Mouse (Mus musculus): ENCODE data around the gene Foxe3. TPM values are rescaled to one million over a fixed set of nuclear protein-coding genes. Genes with fewer than 3 reads are reported as not detected.
A peak's percentile ranks its signal among the peaks of the same experiment; 100 is the strongest.

Gene Foxe3
- total RNA-seq, 2 experiments from 2014 or later = not detected

GRCm38 (mm10) chr4:114913594-114913962 lies 12.2 kb downstream of the Foxe3 start:
- no peak for DNase-seq

DNA sequence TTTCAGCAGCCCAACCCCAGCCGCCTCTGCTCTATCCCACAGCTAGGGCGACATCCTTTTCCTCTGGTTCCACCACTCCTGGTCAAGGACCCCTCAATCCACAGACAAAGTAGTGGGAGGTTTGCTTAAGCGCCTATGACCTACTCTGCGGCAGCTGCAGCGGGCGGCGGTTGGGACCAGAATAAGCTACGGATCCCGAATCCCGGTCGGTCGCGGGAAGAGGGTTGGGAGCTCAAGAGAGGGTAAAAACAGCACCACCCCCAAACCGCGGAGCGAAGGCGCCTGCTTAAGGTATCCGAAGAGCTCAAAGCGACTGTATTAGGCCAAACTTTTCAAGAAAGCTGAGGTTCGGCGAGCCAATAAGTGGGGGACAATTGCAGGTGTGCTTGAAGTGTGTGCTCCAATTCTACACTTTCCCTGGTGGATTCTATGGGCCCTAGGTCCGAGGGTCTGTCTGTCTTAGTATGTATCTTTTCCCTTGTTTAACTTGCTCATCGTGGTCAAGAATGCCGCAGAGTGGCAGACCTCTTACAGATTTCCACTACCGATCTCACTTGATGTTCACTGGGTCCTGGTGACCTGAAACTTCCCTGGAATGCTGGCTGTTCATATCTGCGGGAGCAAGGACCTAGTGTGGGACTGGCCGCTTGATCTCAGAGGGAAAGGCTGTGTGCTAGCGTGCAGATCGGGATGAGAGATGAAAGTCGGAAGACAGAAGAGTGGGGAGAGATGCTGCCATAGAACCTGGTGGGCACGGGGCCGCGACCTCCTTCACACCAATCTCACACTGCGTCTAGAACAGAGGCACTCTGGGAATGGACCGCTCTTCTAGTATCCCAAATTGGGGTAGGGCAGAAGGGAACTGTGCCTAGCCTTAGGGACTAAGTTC lies 12.9 kb downstream of the Foxe3 start:
- DNase-seq = no peak

DNA sequence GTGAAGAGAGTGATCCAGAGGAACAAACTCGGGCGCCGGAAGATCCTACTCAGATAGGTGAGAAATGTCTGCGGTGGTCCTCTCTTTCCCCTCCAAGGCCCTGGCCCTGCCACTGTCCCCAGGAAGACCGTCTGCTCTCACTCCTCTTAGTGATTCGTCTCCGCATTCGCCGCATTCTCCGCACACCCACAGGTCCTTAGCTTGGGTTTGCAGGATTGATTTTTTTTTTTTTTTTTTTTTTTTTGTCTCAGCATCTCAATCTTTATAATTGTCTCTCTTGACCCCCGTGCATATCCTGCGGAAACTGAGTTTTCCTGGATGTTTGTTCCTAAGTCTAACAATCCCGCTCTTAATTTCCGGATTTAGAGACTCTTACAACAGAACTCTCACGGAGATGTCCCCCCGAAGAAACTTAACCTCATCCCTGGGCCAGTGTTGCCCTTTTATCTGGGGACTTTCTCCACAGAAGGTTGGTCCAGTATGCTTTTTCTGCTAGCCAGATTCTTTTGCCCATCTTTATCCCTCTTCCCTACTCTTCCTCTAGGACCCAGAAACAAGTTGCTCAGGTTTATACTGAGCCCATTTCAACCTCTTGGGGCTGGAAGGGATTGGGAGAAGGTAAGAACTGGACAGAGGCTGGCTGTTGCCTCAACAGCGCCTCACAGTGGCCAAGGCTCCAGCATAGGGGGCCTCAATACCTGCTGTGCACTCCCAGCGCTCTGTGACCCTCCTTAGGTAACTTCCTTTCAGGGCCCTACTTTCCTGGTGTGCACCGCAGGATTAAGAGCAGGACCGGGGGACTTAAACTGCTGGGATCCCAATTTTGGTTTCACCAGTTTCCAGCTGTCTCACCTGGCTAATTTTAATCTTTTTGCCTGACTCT lies 16.0 kb downstream of the Foxe3 start:
- no peak for DNase-seq

- DNase-seq = peak; percentile 63 to 67
Measured at GRCm38 (mm10) chr4:114908829-114909601, 16.8 kb downstream of the Foxe3 start, which contains the start of gene Foxd2. Gene Foxd2 (minus strand): TSS chr4:114908873.

DNA sequence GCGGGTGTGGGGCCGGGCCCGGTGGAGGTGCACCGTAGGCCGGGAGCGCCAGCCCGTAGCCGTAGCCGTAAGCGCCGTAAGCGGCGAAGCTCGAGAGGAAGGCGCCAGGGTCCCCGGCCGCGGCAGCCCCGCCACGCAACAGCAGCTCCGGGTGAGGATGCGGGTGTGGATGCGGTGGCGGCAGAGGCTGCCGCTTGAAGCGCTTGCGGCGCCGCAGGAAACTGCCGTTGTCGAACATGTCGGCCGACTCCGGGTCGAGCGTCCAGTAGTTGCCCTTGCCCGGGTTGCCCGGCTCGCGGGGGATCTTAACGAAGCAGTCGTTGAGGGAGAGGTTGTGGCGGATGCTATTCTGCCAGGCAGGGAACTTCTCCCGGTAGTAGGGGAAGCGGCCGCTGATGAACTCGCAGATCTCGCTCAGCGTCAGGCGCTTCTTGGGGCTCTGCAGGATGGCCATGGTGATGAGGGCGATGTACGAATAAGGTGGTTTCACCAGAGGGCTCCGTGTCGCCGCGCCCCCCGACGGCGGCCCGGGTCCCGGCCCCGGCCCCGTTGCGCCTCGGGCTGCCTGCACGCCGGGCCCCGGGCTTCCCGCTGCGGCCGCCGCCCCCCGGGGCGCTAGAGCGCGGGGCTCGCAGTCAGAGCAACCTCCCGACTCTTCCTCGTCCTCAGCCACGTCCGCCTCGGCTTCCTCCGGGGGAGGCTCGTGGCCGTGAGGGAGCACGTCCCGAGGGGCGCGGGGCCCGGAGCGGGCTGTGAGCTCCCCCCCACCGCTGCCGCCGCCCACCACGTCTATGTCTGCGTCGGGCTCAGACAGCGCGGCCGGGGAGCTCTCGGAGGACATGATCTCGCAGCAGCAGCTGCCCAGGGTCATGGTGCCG lies 17.6 kb downstream of the Foxe3 start:
- peak in 1 of 2 experiments; percentile 20 for DNase-seq

DNA sequence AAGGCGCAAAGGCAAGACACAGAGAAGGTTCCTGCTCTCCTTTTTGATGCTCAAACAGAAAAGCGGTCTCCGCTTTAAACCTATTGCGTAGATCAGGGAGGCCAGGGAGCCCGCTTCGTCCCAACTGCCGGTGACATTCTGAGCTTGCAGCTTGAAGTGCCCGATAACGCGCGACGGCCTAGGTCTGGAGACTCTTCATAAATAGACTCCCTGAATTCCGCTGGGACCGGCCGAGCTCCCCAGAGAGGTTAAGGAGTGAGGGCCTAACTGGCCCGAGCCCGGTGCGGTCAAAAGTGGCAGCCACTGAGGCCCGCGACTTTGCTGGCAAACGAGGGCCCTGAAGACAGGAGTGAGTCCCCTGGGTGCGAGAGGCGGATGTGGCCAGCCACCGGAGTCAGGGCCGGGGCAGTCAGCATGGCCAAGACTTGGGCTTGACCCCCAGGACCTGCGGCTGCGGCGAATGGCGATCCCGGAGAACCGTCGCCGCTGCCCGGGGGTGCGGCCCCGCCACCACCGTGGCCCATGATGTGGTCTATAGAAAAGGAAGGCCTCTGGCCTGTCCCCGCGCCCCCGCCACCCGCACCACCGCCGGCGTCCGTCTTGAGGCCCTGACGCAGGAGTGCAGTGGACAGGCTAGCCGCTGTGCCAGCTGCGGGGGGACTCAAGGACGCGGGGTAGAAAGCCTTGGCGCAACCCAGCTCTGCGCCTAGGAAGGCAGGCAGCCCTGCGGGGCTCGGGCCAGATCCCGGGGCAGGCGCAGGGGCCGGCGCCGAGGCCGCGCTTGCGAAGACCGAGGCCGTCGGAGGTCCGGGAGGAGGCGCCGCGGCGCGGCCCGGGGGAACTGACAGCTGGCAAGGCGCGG lies 18.5 kb downstream of the Foxe3 start:
- no peak for DNase-seq

- no peak for DNase-seq
Measured at GRCm38 (mm10) chr4:114905969-114906680, 19.7 kb downstream of the Foxe3 start.

- no peak for DNase-seq
Measured at GRCm38 (mm10) chr4:114905501-114905900, 20.3 kb downstream of the Foxe3 start.

DNA sequence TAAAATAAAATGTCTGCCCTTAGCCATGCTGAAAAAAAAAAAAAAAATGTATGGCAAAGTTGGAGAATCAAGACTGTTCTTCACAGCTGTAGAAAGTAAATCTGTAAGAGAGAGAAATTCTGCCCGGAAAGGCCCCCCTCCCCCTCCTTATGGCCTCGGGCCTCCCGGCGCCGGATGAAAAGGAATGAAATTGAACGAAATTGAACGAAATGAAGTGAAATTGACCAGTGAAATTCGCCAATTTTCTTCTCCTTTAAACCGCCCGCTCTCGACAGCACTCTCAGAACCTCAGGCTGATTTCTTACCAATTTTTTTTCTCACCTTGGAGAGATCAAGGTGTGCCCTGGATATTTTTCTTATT lies 22.4 kb downstream of the Foxe3 start:
- DNase-seq = no peak

DNA sequence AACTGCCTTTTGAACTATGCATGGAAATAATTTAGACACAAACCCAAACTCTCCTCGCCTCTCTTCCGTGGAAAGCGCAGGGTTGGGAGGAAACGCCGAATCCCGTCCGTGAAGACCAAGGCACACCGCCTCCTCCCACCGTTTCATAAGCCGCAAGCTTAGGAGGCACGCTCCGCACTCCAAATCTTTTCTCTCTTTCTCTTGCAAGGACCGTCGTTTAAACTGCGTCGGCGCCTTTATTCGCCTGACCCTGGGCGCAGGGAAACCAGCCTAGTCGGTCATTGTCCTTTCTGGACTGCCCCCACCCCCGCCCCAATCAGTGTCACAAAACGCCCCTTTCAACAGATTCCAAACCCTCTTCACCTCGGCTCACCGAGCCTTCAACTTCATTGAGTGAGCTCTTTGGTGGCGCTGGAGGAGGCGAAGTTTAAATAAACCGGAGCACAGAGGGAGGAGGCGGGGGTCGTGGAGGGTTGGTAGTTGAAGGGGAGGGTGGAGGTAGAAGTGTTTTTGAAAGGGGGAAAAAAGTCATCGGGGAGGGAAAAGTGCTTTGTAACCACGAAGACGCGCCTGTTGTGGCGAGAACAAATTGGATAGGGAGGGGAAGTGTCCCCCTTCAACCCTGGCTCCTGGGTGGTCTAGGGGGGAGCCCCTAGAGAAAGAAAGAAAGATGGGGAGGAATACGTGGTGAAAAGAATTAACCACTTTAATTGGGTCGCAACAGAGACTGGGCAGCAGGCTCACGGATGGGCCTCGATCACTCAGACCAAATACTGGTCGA lies 23.0 kb downstream of the Foxe3 start:
- no peak for DNase-seq

DNA sequence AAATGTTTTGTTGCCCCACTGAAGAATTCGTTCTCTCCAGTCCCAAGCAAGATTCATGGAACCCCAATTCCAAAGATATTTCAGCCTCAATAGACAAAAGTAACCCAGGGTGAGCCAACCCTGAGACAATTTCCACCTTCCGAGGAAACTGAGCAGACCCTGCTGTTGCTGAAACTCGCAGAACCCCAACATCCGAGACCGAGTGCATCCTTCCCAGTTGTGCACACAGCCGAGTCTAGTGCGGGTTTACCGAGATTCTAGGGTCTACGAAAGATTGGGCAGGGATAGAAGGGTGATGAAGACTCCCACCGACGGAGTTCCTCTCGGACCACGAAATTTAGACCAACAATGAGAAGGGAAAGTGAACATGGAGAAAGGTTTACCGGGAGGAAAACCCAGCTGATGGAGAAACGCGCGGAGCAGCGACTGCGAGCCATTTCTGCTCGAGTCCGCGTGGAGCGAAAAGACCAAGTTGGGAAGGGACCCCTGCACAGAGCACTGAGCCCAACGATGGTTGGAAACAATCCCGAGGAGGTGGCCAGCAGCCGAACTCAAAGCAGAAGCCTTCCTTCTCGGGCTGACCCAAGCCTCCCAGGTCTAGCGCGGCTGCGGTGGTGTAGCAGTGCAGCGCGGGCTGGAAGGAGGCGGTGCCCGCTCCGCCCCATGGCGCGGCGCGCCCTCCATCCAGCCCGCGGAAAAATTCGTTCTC lies 24.0 kb downstream of the Foxe3 start:
- DNase-seq = no peak

DNA sequence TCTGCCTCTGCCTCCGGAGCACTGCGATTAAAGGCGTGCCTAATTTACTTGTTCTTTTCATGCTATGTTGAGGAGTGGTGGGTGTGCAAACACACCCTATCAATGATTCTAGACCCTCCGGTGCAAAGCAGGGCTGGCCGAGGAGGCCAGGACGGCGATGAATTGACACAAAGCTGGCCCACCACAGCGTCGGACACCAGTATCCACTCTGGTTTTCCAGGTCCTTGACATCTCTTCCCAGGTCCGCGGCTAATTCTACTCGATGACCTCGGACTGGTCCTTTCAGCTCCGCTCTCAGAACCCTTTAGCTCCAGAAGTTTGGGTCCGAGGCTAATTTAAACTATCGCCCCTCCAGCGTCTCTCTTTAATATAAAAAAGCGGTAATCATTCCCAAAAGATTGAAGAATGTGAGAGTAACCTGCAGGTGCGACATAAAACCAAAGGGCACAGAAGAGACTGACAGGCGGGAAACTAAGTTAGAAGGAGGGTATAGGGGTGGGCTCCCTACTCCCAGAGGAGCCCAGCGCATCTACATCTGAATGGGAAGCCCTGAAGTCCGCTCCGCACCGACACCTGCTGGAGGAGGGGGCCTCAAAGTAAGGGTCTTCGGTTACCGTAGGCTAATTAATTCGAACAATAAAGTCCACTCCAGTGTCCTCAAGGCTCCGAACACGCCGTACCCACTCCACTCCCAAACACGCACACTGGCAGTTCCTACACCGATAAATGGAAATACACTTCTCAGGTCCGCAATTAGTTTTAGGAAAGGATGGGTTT lies 24.8 kb downstream of the Foxe3 start:
- no peak for DNase-seq

DNA sequence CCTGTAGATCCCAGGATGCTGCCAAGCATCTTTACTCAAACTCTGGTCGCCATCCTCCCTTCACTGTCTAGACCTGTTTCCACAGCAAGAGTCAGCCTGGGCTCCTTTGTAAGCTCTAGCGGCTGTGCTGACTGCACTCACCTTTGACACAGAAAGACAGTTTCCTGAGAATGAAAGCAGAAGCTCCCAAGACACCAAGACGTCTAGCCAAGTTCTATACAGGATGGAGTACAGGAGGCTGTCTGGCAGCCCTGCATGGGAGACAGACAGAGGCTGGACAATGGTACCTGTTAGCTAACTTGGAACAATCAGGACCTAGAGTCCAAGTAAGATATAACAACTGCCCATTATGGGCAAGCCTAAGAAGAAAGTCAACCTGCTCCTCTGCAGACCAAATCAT lies 25.9 kb downstream of the Foxe3 start:
- no peak for DNase-seq

- no peak for DNase-seq
Measured at GRCm38 (mm10) chr4:114897853-114898252, 28.0 kb downstream of the Foxe3 start.

GRCm38 (mm10) chr4:114882232-114882631 lies 43.6 kb downstream of the Foxe3 start:
- DNase-seq = no peak

DNA sequence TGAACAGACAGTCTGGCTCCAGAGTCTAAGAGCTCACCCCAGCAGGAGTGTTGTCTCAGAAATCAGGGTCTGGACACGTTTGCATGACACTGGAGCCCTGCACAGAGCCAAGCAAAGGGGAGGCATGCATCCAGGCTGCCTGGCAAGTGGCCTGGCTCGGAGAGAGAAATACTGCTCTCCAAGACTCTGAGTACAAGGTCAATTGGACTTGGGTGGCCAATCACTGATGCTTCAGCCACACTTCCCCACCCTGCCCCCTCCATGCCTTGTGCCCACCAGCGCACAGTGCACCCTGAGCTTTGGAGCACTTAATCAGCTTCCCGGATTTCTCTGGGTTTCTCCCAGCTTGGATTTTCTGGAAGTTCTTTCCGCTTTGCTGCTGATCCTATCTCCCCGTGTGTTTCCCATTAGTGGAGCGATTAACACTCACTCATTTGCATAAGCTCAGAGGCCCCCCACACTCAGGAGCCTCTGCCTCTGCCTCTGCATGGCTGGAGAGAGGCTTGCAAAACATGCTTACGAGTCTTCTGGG lies 49.3 kb downstream of the Foxe3 start:
- no peak for DNase-seq

All from layer of hippocampus, postnatal 36 days (tissue).